Mouse (Mus musculus) G1E (cell line): ENCODE results near the gene Metap2. TPM values are rescaled to one million over a fixed set of nuclear protein-coding genes. Genes with fewer than 3 reads are reported as not detected.
"Not testable (repeated sequence)": the region's sequence is repeated elsewhere in the genome, so short reads cannot be mapped to it uniquely, and the experiment has no call there.

ENCODE experiments used
- ATAC-seq: 2 replicates; pipeline ENCODE4 v1.8.0; 2016; ENCODE audit warnings: mild to moderate bottlenecking; ENCODE audit not compliant: insufficient number of reproducible peaks, poor library complexity, low FRiP score, severe bottlenecking; ENCODE audit errors: extremely low read depth
- DNase-seq: peaks from one replicate; pipeline ENCODE4 v3.0.0; 2012; ENCODE audit warnings: low spot score
- H3K27me3 ChIP-seq: 2 replicates; pipeline ENCODE4 v1.6.1; 2012; ENCODE audit warnings: mild to moderate bottlenecking, low read length, inconsistent platforms; ENCODE audit not compliant: insufficient read depth
- H3K36me3 ChIP-seq: replicated peaks from 2 replicates; pipeline ENCODE3; 2012; ENCODE audit warnings: mild to moderate bottlenecking, inconsistent platforms
- H3K4me1 ChIP-seq: 2 replicates; pipeline ENCODE4 v1.6.1; 2012; ENCODE audit warnings: low read depth, low read length, inconsistent platforms, mixed read lengths; ENCODE audit not compliant: insufficient read depth
- H3K4me3 ChIP-seq: 2 replicates; pipeline ENCODE4 v1.5.1; 2012; ENCODE audit warnings: low read depth, mild to moderate bottlenecking, inconsistent platforms, low read length, moderate library complexity, mixed read lengths
- H3K9me3 ChIP-seq: replicated peaks from 2 replicates; pipeline ENCODE4 v1.6.1; 2012; ENCODE audit warnings: inconsistent platforms
- CTCF ChIP-seq: IDR thresholded peaks from 2 replicates; pipeline ENCODE4 v1.5.1; 2012; ENCODE audit warnings: low read depth, low read length, inconsistent platforms, mixed read lengths
- GATA1 ChIP-seq: IDR thresholded peaks from 2 replicates; pipeline ENCODE4 v1.6.1; 2012; ENCODE audit warnings: borderline replicate concordance, low read length, inconsistent platforms, mixed read lengths
- GATA2 ChIP-seq: IDR thresholded peaks from 2 replicates; pipeline ENCODE4 v1.6.1; 2012; ENCODE audit warnings: low read depth, low read length, inconsistent platforms, borderline replicate concordance
- POLR2AphosphoS5 ChIP-seq: IDR thresholded peaks from 2 replicates; pipeline ENCODE4 v1.6.1; 2012; ENCODE audit warnings: low read depth, low read length, inconsistent platforms; ENCODE audit not compliant: insufficient replicate concordance
- TAL1 ChIP-seq: conservative IDR thresholded peaks from 2 replicates; pipeline ENCODE4 v1.6.1; 2012; ENCODE audit warnings: low read depth, low read length, inconsistent platforms, mixed read lengths
- polyA plus RNA-seq: library from polyadenylated mRNA; stranded (reverse); fragments of >175 nt; gene quantifications from 2 replicates; pipeline ENCODE4 v1.2.3, GENCODE M21; 2012
- total RNA-seq, 2 experiments: library from RNA; stranded (forward) in 1 of 2; stranded (reverse) in 1 of 2; fragments of 200-1000 nt in 1 of 2; fragments of >200 nt in 1 of 2; fragmentation: Nextera tagmentation in 1 of 2; gene quantifications; 2 replicates each; pipeline ENCODE4 v1.2.3; 2014 to 2017

The Metap2 gene
- total and polyA plus RNA-seq, 3 experiments: 523 to 963 (median 728) TPM

DNA sequence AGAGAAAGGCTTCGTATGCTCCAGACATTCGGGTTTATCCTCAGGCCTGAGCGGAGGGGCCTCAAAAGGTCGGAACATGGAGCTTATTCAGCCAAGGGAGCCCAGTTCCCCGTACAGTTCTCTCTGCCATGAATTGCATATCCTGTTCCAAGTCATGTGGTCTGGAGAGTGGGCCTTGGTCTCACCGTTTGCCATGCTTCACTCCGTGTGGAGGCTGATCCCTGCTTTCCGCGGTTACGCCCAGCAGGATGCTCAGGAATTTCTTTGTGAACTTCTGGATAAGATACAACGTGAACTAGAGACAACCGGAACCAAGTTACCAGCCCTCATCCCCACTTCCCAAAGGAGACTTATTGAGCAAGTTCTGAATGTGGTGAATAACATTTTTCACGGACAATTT, 50.2 kb downstream of the Metap2 start:
- Histone ChIP-seq H3K9me3 (peaks cover 2% of the 10 kb centered on the region; the same call in 1 of the 2 replicates), H3K4me1 (peaks cover 2% of the 10 kb centered on the region; the same call in 1 of the 2 replicates), H3K36me3 (peaks cover 53% of the 10 kb centered on the region), H3K4me3 (no peak overlapping the region), H3K27me3 (no peaks in the 10 kb centered on the region)
- ATAC-seq: no peak
- TF ChIP-seq TAL1 (no peak), POLR2AphosphoS5 (no peak), CTCF (no peak), GATA1 (no peak), GATA2 (no peak)
- no peak for DNase-seq

DNA sequence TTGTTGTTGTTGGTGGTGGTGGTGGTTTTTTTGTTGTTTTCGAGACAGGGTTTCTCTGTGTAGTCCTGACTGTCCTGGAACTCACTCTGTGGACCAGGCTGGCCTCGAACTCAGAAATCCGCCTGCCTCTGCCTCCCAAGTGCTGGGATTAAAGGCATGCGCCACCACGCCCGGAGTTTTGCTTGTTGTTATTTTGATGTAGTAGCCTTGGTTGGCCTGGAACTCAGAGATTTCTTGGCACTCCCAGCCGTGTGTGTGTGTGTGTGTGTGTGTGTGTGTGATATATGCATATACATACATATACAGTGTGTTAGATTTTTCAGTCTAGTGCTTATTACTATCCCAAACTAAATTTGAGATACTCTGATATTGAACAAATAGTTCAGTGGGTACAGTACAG, 61.8 kb downstream of the Metap2 start:
- not testable (repeated sequence) for DNase-seq, H3K4me3 ChIP-seq, H3K27me3 ChIP-seq, ATAC-seq, H3K36me3 ChIP-seq, H3K9me3 ChIP-seq
- peaks cover 15% of the 10 kb centered on the region for H3K4me1 ChIP-seq

DNA sequence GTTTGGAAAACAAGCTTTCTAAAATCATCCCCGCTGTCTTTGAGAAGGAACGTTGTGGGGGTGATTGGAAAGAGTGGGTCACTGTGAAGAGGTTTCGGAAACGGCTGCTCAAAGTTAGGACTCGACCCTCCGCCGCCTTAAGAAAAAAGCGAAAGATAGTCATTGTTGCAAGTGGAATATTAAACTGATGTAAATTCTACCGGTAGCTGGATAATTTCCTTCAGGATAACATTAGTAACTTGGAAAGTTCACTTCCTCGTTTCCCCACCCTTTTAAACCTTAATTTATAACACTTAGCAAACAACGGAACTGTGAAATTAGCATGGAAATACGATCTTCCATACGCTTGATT, 62.5 kb downstream of the Metap2 start:
- no peak for ATAC-seq
- H3K9me3 ChIP-seq: no peaks in the 10 kb centered on the region
- peaks cover 18% of the 10 kb centered on the region for H3K4me1 ChIP-seq
- no peaks in the 10 kb centered on the region for H3K36me3 ChIP-seq
- peak overlapping the region; percentile 93 for H3K4me3 ChIP-seq
- no peaks in the 10 kb centered on the region for H3K27me3 ChIP-seq
- no peak for DNase-seq
- no peak for TF ChIP-seq POLR2AphosphoS5
- TF ChIP-seq TAL1: no peak
- no peak for TF ChIP-seq GATA1
- TF ChIP-seq GATA2: no peak
- TF ChIP-seq CTCF: no peak

GRCm38 (mm10) chr10:93833699-93834393, 63.0 kb downstream of the Metap2 start:
- Histone ChIP-seq H3K36me3 (no peaks in the 10 kb centered on the region), H3K9me3 (no peaks in the 10 kb centered on the region), H3K27me3 (no peaks in the 10 kb centered on the region), H3K4me1 (peaks cover 18% of the 10 kb centered on the region), H3K4me3 (peak overlapping the region; percentile 93)
- peak; percentile 81 for DNase-seq
- no peak for TF ChIP-seq GATA1
- TF ChIP-seq TAL1: no peak
- no peak for TF ChIP-seq POLR2AphosphoS5
- no peak for TF ChIP-seq GATA2
- TF ChIP-seq CTCF: no peak
- peak; percentile 80 for ATAC-seq

GRCm38 (mm10) chr10:93833370-93833698, 63.6 kb downstream of the Metap2 start:
- DNase-seq (no peak), ATAC-seq (no peak)
- H3K4me1 ChIP-seq: peaks cover 18% of the 10 kb centered on the region
- TF ChIP-seq GATA1: no peak
- no peak for TF ChIP-seq CTCF
- TF ChIP-seq TAL1: no peak
- TF ChIP-seq POLR2AphosphoS5: no peak
- TF ChIP-seq GATA2: no peak
- H3K27me3 ChIP-seq: no peaks in the 10 kb centered on the region
- no peaks in the 10 kb centered on the region for H3K36me3 ChIP-seq
- peak overlapping the region; percentile 93 for H3K4me3 ChIP-seq
- no peaks in the 10 kb centered on the region for H3K9me3 ChIP-seq

GRCm38 (mm10) chr10:93832811-93833210, 64.1 kb downstream of the Metap2 start:
- ATAC-seq: no peak
- no peaks in the 10 kb centered on the region for H3K27me3 ChIP-seq
- peaks cover 18% of the 10 kb centered on the region for H3K4me1 ChIP-seq

More at GRCm38 (mm10) chr10:93832811-93833210, 64.1 kb downstream of the Metap2 start:
- H3K36me3 ChIP-seq: no peaks in the 10 kb centered on the region
- TF ChIP-seq POLR2AphosphoS5 (no peak), TAL1 (no peak), GATA2 (no peak), CTCF (no peak), GATA1 (no peak)
- no peak for DNase-seq
- no peak overlapping the region for H3K4me3 ChIP-seq
- H3K9me3 ChIP-seq: no peaks in the 10 kb centered on the region
